In genomic region chr4:108383183-108383714, GRCm38 (mm10) we compare ENCODE assay signal across 8 mouse cellular contexts. TPM values are rescaled to one million over a fixed set of nuclear protein-coding genes. Genes with fewer than 3 reads are reported as not detected.
A peak's percentile ranks its signal among the peaks of the same experiment; 100 is the strongest.
DNase-seq lines count a peak whose midpoint lies in the region; ATAC-seq and TF ChIP-seq lines count a peak whose summit lies in the region.

Shisal2a (minus strand) TSS chr4:108383349.

- H3K27me3 ChIP-seq in embryonic facial prominence, embryonic 12.5 days = peaks cover 5% of the 10 kb centered on the region; the same call in 1 of the 2 replicates
- peaks cover 35% of the 10 kb centered on the region for H3K27me3 ChIP-seq in hindbrain, embryonic 13.5 days

- peak within 1 kb of the TSS; percentile 79 for H3K9ac ChIP-seq in embryonic facial prominence, embryonic 12.5 days
- H3K9ac ChIP-seq in hindbrain, embryonic 13.5 days = peak within 1 kb of the TSS; percentile 80

- no peak for DNase-seq in layer of hippocampus, adult 2 months (ENCODE audit: low spot score in 2 of 2)
- no peak for DNase-seq in layer of hippocampus, adult 9-11 months
- DNase-seq in mesoderm, embryonic 11.5 days (ENCODE audit: low read depth, low spot score) = peak; percentile 26
- peak; percentile 24 for DNase-seq in testis, postnatal 14 days (ENCODE audit: low spot score)
- DNase-seq in ovary, postnatal 14 days (ENCODE audit: low spot score) = no peak
- DNase-seq in urinary bladder, postnatal 14 days (ENCODE audit: low spot score) = no peak

- no peak for TF ChIP-seq CTCF in layer of hippocampus, adult 2 months (conservative IDR thresholded peaks at IDR 0.05)

- H3K27ac ChIP-seq in layer of hippocampus, adult 2 months = no peak within 1 kb of the TSS
- peak within 1 kb of the TSS; percentile 37; the same call in 1 of the 2 replicates for H3K27ac ChIP-seq in embryonic facial prominence, embryonic 12.5 days
- 0 out of 2 replicates have a peak within 1 kb of the TSS, but pooled peaks have one; percentile 12 for H3K27ac ChIP-seq in hindbrain, embryonic 13.5 days

- H3K36me3 ChIP-seq in embryonic facial prominence, embryonic 12.5 days = no peaks in the 10 kb centered on the region
- no peaks in the 10 kb centered on the region for H3K36me3 ChIP-seq in hindbrain, embryonic 13.5 days

- H3K4me2 ChIP-seq in embryonic facial prominence, embryonic 12.5 days (replicated peaks) = peak within 1 kb of the TSS; percentile 75
- H3K4me2 ChIP-seq in hindbrain, embryonic 13.5 days = peak within 1 kb of the TSS; percentile 70

- H3K9me3 ChIP-seq in embryonic facial prominence, embryonic 12.5 days = no peaks in the 10 kb centered on the region
- no peaks in the 10 kb centered on the region for H3K9me3 ChIP-seq in hindbrain, embryonic 13.5 days

- peak; percentile 24; the same call in 1 of the 2 replicates for ATAC-seq in embryonic facial prominence, embryonic 12.5 days (ENCODE audit: insufficient number of reproducible peaks, insufficient read depth, low FRiP score, low TSS enrichment)
- ATAC-seq in hindbrain, embryonic 13.5 days (ENCODE audit: low FRiP score) = peak; percentile 57

- peak within 1 kb of the TSS; percentile 35 for H3K4me3 ChIP-seq in layer of hippocampus, adult 2 months
- H3K4me3 ChIP-seq in embryonic facial prominence, embryonic 12.5 days = peak within 1 kb of the TSS; percentile 53
- peak within 1 kb of the TSS; percentile 50 for H3K4me3 ChIP-seq in hindbrain, embryonic 13.5 days

- 2% methylated on average over 55 of the region's 55 CpGs for WGBS in embryonic facial prominence, embryonic 12.5 days
- WGBS in hindbrain, embryonic 13.5 days = 2% methylated on average over 55 of the region's 55 CpGs

- peaks cover 13% of the 10 kb centered on the region for H3K4me1 ChIP-seq in embryonic facial prominence, embryonic 12.5 days
- H3K4me1 ChIP-seq in hindbrain, embryonic 13.5 days (replicated peaks) = peaks cover 28% of the 10 kb centered on the region

RNA-seq across cellular contexts. Expression of gene Shisal2a, which starts in this region (rescaled TPM):
- not detected for total RNA-seq in layer of hippocampus, adult 2 months (2021)
- polyA plus RNA-seq in embryonic facial prominence, embryonic 12.5 days (2016; fragmentation: Nextera tagmentation; extraction: Ambion mirVana) = 13.3 and 14.4 TPM in 2 replicates
- polyA plus RNA-seq in hindbrain, embryonic 13.5 days (2015; fragmentation: Nextera tagmentation; extraction: Ambion mirVana) = 4.9 and 5.3 TPM in 2 replicates

Comparison
In these comparisons a context has a peak if more than half of its experiments do, and no peak if none do; other contexts are left out.
1. DNase-seq: peak in mesoderm, embryonic 11.5 days (single experiment) and testis, postnatal 14 days (single experiment); none in layer of hippocampus, adult 2 months (0 of 2), layer of hippocampus, adult 9-11 months (single experiment), ovary, postnatal 14 days (single experiment) and urinary bladder, postnatal 14 days (single experiment).
2. Peak in every context shown above with its lines, with median percentiles within 50 percentile points of each other: H3K4me3 ChIP-seq.